Mouse (Mus musculus) brain, embryonic 18.5 days (tissue): Measurements from ENCODE around the gene Tbc1d2b.

Source experiments
- DNase-seq: peaks from one replicate; pipeline ENCODE4 v3.0.0-alpha.2; 2012; ENCODE audit warnings: low read depth, low spot score

Tbc1d2b gene

DNA sequence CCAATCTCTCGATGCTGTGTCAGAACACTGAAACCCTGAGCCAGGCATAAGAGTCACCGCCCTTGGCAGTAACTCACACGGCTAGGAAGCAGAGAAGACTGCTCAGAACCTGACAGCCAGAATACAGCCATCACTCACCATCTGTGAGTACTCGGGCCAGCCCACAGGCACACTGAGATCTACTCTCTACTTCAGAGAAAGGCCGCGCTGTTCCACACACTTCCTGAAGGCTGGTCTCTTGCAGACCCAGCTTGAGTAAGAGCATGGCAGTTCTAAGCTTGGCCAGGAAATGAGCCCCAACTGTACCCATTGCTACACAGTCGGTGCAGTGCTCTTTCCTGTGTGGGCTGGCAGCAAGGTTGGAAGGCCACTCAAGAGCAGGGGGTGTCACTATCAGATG, 27.7 kb downstream of the Tbc1d2b start:
- DNase-seq: no peak

DNA sequence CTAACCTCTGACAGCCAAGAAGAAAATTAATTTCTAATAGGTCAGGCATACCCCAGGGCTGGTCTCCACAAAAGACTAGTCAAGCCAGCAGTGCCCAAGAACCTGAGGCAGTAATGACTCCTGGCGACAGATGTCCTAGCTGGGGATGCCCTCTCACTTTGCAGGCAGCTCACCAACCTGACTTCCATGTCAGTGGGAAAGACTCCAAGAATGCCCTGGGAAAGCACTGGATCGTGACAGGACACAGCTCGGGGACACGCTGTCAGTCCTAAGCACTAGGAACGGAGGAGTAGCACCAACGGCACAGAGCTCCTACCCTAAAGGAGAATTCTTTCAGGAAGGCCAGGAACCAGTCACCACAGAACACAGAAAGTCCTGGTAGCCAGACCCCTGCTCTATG, 28.3 kb downstream of the Tbc1d2b start:
- DNase-seq: no peak

DNA sequence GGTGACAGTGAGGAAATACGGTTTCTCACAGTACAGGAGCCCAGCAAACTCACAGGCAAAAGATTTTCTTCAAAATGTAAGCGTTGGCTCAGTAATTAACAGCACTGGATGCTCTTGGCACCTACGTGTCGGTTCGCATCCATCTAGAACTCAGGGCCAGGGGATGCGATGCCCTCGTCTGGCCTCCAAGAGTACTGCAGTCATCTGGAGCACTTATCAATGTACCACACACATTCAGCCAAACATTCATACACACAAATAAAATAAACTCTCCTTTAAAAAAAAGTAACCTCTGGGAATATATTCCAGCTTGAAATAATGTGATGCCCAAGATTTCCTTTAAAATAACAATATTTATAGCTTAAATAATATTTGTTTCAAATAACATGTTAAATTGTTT, 29.0 kb downstream of the Tbc1d2b start:
- no peak for DNase-seq

DNA sequence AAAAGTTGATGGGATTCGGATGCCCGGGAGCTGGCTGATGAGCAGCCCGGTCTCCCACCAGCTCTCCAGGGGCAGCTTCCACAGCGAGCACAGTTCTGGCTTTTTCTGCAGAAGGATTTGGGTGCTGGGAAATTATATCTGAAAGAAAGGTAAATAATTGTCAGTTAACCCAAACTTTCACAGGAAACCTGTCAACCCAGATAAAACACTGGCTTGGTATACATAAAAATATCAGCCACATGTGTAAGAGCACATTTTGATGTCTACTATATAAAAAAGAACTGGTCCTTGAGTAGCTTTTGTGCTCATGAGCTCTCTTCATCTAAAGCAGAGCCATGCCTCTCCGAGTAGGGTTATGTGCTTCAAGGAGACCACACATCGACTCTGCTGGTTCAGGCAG, 29.6 kb downstream of the Tbc1d2b start:
- DNase-seq: no peak

DNA sequence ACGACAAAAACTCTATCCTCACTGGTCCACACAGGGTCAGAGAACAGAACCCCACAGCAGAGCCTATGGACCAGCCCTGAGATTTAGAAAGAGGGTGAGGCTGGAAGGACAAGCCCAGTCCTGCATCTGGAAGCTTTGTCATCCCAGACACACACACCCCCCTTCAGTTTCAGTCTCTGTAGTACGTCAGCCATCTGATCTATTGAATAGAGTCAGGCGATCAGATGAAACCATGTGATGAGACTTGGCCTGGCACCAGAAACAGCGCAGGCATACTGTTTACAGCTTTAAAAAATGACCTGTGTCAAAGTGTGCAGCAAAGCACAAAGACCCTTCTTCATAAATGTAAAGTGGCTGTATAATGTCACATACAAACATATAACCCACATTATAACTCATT, 30.0 kb downstream of the Tbc1d2b start:
- DNase-seq: no peak

DNA sequence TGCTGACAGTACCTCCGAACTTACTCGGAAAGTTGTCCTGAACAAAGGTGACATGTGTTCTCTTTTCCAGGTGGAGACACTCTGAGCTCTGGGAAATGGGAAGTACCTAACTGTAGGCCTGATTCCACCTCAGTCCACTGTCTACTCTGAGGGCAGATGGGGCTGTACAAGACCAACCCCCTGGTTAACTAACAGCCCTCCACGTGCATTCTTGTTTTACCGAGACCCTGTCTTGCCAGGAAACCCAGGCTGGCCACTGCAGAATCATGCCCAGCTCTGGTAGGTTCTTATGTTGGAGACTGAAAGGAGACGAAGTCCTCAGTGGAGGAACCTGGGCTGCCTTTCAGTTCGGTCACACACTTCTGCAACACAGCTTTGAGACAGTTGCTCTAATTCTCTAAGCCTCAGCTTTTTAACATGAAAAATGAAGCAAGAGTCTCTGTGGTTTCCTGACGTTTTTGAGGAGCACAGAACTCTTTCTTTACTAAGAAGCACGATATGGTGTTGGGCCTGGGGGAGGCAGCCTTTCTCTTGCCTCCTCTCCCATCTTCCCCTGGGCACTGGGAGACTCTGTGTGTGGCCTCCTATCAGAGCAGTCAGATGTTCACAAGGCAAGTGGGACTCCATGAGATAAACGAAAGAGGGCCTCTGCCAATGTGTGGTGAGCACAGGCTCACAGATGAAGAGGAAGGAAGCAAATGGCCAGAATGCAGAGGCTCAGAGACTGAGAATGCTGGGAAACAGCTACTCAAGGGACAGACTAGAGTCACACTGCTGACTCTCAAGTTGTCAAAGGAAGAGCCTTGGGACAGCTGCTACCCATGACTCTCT, 33.2 kb downstream of the Tbc1d2b start:
- no peak for DNase-seq

DNA sequence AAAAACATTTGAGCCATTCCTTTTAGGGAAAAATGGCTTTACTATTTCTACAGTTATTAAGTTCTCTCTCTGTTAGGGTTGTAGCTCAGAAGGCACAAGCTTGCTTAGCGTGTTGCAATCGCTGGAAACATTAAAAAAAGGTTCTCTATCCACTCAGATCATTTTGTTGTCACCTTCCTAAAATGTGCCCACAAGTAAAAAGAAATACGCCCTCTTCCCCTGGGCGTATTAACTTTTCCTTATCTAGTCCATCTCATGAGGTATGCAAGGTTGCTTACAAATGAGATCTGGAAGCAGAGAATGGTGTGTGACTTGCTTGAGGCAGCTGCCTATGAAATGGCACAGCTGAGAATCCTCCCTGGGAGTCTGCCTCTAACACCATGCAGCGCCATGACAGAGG, 33.8 kb downstream of the Tbc1d2b start:
- no peak for DNase-seq

DNA sequence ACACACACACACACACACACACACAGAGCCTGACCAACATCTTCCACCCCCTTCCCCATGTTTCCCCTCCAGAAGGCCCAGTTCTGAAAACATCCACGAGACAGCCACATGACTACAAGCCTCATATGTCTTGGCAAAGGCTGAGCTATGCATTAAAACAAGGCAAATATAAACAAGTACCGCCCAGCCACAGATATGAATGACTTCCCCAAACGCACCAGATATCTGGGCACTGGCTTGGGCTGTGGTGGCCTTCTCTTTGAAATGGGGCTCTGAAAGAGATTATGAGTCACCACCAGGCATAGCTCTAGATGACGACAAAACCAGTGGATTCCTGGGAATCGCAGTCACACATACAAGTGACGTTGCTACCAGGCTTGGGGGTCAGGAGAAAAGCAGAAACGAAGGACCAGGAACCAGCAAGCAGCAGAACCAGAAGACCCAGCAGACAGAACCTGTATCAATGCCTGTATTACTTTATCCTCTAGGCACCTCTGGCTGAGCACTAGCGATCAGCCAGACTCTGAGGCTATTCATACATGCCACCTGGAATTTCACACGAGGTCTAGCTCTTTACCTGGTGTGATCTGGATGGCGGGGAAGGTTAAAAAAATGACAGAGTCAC, 35.2 kb downstream of the Tbc1d2b start:
- no peak for DNase-seq

DNA sequence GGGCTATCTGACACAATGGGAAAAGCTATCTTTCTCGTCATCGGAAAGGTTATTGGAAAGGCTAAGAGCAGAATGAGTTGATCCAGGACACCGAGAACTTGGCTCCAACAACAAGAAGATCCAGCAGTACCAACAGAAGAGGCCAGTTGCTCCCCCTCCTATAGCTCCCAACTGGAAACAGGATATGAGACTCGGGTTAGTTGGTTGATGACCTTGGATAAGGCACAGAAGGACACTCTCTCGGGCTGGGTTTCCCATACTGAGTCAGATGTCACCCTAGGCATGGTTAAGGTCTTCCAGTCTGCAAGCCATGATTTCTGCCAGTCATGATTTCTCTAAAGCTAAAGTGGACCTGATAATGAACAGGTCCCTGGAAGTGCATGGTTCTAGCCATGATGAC, 35.8 kb downstream of the Tbc1d2b start:
- no peak for DNase-seq

DNA sequence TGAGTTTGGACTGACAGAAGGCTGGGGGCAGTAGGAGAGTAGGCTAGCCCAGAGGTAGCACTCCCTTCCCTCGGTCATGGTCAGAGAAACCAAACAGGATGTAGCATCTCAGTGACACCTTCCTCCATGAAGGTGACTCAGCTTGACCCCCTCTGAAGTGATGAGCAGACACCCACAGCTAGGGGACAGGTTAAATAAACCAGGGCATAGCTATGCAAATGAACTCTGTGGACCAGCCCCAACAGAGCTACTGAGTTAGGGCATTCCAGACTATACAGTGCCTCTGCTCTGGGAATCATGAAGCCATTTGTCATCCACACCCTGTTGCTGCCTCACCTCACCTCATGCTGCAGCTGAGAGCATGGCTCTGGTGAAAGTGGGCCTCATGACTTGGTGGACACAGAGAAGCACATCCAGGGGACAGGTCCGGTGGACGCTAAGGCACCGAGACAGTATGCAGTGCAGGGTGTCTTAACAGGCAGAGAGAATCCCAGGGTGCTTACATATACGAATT, 36.6 kb downstream of the Tbc1d2b start:
- DNase-seq: no peak

DNA sequence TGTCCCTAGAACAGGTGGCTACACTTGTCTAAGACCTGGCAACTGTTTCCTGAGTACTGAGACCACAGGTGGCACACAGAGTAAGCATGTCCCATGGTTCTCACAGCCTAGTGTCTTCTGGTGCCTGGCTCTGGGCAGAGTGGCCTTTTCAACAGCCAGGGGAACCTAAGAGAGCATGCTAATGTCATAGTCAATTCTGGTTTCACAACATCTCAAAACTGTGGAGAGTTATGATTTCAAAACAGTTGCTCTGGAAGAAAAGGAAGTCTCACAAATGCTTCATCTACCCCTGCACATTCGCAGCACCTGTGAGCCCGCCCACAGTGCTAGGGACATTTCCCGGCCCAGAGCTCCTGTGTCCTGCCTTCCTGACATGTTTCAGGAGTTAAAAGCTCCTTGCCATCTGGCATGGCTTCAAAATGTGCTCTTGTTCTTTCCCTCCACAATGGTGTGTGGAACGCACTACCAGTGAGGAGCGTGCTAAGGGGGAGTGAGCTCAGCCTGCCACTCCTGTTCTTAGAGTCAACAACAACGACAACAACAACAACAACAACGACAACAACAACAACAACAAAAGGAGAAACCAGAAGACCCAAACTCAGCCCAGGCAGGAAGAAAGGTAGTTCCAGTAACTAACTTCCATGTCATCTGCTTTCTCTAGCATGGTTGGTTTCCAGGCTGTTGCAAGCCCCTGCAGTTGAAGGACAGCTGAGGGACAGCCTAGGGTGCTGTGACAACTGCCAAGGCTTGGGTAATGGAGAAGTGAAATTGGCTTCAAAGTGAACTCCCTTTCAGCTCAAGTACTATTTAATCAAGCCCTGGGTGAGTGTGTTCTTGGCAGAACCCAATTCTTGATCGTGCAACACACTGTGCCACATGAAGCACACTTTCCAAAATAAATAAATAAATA, 37.6 kb downstream of the Tbc1d2b start:
- no peak for DNase-seq

DNA sequence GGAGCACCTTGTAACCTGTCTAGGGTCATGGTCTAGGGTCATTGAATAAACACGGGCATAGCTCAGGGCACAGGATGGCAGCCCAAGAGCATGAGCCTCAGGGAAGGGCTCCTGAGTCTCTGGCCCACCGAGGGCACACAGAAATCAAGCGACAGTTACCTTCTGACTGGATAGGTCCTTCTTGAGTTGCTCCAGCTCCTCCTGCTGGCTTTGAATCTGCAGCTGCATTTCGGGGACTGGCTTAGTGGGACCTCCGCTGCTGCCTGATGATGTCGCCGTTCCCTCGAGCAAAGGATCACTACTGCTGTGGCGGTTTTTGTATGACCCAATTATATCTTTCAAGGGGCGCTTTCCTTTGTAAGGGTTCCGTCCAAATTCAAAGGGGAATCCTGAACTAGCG, 43.4 kb downstream of the Tbc1d2b start:
- DNase-seq: no peak

DNA sequence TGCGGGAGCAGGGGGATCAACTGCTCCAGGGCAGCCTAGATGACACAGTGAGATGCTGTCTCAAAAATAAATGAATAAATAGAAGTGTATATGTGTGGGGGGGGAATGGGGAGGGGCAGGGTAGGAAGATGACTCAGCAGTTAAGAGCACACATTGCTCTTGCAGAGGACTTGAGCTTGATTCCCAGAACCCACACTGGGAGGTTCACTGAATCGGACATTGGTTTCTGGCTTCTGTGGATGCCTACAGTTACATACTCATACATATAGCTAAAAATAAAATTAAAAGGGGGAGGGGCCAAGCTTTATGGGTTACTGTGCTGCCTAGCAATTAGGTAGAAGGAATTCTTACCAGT, 43.9 kb downstream of the Tbc1d2b start:
- no peak for DNase-seq

DNA sequence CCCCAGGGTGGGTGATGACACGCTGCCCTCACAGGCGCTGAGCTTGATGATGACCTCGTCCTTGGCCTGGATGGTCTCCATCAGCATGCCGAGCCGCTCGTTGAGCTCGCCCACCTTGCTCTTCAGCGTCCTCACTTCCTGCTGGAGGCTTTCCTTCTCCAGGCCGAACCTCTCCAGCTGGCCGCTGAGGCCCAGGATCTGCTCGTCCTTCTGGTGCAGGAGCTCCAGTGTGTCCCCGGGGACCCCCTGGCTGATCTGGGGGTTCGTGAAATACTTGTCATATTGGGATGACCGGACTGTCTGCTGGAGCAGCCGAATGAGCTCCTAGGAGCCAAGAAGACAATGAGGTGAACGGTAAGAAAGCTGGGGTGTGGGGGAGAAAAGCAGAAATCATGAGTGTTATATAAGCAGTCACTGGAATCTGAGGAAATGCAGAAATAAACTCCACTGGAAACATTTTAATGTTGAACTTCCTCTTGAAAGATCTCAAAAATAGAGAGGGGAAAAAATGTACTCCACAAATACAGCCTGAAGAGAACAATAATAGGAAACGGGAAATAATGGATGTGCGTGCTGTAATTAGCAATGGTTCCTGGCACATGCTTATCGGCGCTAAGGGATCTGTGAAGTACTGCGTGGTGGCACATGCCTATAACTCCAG, 44.4 kb downstream of the Tbc1d2b start:
- no peak for DNase-seq

DNA sequence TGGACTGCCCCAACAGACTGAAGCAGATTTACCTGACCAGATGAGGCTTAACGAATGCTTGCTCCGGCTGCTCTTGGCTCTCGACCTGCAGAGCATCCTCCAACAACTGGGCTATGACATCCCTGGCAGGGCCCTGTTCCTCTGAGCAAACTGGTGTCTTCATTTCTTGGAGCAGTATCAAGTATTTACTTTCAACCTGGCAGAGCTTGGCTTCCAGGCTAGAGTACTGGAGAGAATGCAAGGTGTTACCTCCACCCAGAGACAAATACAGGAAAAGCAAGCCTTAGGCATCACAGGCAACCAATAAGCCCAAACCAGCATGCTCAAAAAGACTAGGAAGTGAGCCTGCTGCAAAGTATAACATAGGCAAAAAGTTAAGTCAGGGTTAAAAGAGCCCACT, 48.3 kb downstream of the Tbc1d2b start:
- no peak for DNase-seq

DNA sequence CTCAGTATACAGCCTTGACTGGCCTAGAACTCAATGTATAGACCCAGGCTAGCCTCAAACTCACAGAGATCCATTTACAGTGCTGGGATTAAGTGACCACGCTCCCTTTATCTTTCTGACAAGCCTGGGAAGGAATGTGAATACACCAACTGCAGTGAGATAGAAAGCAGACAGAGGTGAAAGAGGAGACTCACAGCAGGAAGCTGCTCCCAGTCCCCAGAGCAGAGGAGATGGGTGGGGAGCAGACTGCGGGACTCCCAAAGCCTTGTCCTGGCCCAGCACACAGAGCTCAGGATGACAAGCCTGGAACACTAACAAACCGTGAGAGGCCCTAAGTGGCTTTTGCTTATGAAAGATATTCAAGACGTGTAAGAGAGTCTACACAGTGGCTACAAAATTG, 53.1 kb downstream of the Tbc1d2b start:
- DNase-seq: no peak

DNA sequence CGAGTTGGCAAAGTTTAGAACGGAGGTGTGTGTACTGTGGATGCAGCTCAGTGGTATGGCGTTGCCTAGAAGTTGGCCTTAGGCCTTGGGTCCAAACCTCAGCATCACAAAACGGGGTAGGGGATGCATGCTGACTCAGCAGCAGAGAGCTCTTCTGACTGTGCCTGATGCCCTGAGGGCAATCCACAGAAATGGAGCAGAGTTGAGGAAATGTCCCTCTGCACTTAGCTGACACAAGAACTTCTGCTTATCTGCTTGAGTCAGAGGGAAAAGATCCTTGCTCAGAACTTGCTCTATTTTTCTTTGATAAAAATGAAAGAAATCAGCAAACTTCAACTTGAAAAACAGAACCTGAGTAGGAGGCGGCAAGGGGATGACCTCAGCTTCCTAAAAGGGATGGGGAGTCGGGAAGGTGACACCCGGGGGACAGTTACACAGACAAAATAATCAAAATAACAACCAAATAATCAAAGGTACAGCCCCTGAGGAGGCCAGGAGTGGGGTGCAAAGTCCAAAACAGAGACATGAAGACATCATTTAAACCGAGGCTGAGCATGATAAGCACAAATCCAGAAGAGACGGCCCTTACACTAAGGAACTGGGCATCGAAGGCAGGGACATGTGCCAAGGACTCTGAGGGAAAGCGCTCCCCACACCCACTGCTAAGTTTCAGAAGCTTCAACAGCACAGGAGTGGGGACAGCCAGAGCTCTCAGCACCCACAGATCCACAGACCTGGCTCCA, 54.2 kb downstream of the Tbc1d2b start:
- no peak for DNase-seq

DNA sequence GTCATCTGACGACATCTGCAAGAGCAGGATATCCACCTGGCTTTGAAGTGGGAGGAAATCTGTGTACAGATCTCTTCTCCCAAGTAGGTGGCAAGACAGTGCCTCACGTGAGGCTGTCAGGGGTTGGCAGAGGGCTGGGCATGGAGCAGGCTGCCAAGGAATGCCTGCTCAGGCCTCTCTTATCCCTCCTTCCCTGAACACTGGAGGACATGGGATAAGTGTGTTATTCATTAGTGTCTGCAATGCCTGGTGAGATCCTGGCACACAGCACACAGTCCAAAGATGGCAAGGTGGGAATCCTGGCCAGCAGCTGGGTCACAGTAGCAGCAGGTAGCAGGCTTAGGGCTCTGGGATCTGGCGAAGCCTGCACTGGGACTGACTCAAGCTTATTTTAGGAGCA, 57.5 kb downstream of the Tbc1d2b start:
- DNase-seq: no peak

DNA sequence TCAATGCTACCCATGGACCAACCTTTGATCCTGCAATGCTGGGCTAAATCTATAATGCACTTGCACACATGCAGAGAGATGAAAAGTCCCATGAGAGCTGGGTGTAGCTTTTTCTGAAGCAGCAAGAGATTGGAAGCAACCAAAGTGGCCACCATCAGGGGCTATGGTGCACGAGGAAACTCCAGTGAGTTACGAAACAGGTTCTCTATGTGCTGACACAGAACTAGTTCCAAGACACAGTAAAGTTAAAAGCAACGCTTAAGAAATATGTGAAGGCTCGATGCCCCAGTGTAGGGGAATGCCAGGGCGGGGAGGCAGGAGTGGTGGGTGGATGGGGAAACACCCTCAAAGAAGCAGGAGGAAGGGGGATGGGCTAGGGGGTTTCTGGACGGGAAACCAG, 61.9 kb downstream of the Tbc1d2b start:
- no peak for DNase-seq

DNA sequence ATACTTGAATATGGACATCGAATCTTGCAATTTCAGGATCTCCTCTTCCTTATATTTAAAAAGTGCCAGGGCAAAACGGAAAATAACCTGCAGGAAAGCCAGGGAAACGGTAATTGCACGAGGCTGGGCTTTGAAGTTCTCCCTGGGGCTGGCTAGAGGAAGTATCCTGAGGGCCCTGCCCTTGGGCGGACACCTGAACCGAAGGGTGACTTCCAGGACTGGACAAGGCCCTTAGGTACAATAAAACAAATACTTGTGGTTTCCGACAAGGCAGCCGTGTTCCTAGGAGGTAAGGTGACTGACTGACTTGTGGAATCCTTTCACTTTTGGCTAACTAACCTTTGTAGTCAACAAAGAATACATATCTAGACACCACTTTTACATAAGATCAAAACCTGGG, 62.8 kb downstream of the Tbc1d2b start:
- DNase-seq: no peak

DNA sequence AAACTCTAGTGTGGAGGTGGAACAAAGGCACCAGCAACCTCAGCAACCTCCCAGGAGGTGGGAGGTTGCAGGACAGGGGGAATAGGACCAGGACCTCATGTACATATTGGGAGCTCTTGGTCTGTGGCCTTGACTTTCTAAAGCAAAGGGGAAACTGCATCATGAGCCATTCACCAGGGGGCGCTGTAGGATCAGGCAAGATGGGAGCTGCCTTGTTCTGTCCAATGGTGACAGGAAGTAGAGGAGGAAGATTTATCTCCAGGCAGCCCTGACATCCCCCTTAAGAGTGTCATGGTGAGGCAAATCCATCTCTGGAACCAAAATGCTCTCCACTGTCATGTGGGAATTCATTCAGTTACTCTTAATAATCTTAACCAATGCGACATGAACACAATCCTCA, 64.1 kb downstream of the Tbc1d2b start:
- DNase-seq: peak; percentile 32
